Mouse (Mus musculus) heart, adult 18-20 months (tissue): ENCODE measurements around the gene Hmg20b. TPM values are rescaled to one million over a fixed set of nuclear protein-coding genes. Genes with fewer than 3 reads are reported as not detected.

Experiments
- DNase-seq, 2 experiments: peaks; one replicate each; pipeline ENCODE4 v3.0.0; 2021 to 2022; ENCODE audit warnings: mixed read lengths in 1 of 2
- long read RNA-seq, 2 experiments: library from polyadenylated mRNA; stranded (forward); transcript quantifications; one replicate each; pipeline ENCODE4 v2.0.0; 2021
- total RNA-seq, 2 experiments: library from RNA; stranded (reverse); gene quantifications; 2 replicates each; pipeline ENCODE4 v1.2.3; 2021

The Hmg20b gene
- total RNA-seq, result 10 to 100 TPM; 57.1 to 62.2 TPM
- long read RNA-seq, experiment 1, transcript Hmg20b-201 (9 exons, 1,621 nt), result major isoform, 32 of 85 reads
- long read RNA-seq, experiment 1, transcript Hmg20b-202 (10 exons, 1,463 nt), result minor isoform, 11 of 85 reads
- long read RNA-seq, experiment 1, transcript Hmg20b-203 (10 exons, 1,540 nt), result minor isoform, 14 of 85 reads
- long read RNA-seq, experiment 1, partial matches to known transcripts, result 4 of 85 reads
- long read RNA-seq, experiment 1, other reads (novel, unspliced or antisense), result 22 of 85 reads
- long read RNA-seq, experiment 2, transcript Hmg20b-202 (10 exons, 1,463 nt), result minor isoform, 7 of 32 reads
- long read RNA-seq, experiment 2, transcript Hmg20b-201 (9 exons, 1,621 nt), result major isoform, 10 of 32 reads
- long read RNA-seq, experiment 2, partial matches to known transcripts, result 8 of 32 reads
- long read RNA-seq, experiment 2, other reads (novel, unspliced or antisense), result 4 of 32 reads

- DNase-seq, result peak; percentile 99 to 100
Observed at GRCm38 (mm10) chr10:81350351-81351063, at the start of gene Hmg20b. Gene Hmg20b, minus strand, starts transcription at chr10:81350480.

- DNase-seq, result no peak
Observed at GRCm38 (mm10) chr10:81399798-81400308, 49.6 kb upstream of the Hmg20b start.

GRCm38 (mm10) chr10:81399296-81399695 is 49.0 kb upstream of the Hmg20b start:
- no peak for DNase-seq

GRCm38 (mm10) chr10:81396749-81397148 is 46.5 kb upstream of the Hmg20b start:
- DNase-seq, result no peak

GRCm38 (mm10) chr10:81395865-81396264 is 45.6 kb upstream of the Hmg20b start:
- no peak for DNase-seq

GRCm38 (mm10) chr10:81395127-81395526 is 44.8 kb upstream of the Hmg20b start:
- DNase-seq, result peak; percentile 68 to 86

- DNase-seq, result peak; percentile 58 to 73
Observed at GRCm38 (mm10) chr10:81393456-81394063, 43.3 kb upstream of the Hmg20b start.

GRCm38 (mm10) chr10:81392781-81393185 is 42.5 kb upstream of the Hmg20b start, which contains the start of gene Smim24:
Gene Smim24, plus strand, starts transcription at chr10:81393051.
- DNase-seq, result no peak

- no peak for DNase-seq
Observed at GRCm38 (mm10) chr10:81392270-81392669, 42.0 kb upstream of the Hmg20b start.

GRCm38 (mm10) chr10:81390678-81390965 is 40.3 kb upstream of the Hmg20b start:
- DNase-seq, result no peak

- peak; percentile 69 to 88 for DNase-seq
Observed at GRCm38 (mm10) chr10:81389801-81390677, 39.8 kb upstream of the Hmg20b start.

GRCm38 (mm10) chr10:81389373-81389772 is 39.1 kb upstream of the Hmg20b start:
- peak in 1 of 2 experiments; percentile 53 for DNase-seq

- DNase-seq, result no peak
Observed at GRCm38 (mm10) chr10:81388505-81389055, 38.3 kb upstream of the Hmg20b start, which contains the start of gene Gm48552. Gene Gm48552, plus strand, starts transcription at chr10:81389005.

- no peak for DNase-seq
Observed at GRCm38 (mm10) chr10:81387716-81388115, 37.4 kb upstream of the Hmg20b start.

- DNase-seq, result no peak
Observed at GRCm38 (mm10) chr10:81385603-81386306, 35.5 kb upstream of the Hmg20b start.

- no peak for DNase-seq
Observed at GRCm38 (mm10) chr10:81384605-81384982, 34.3 kb upstream of the Hmg20b start.

GRCm38 (mm10) chr10:81383802-81384604 is 33.7 kb upstream of the Hmg20b start, which contains the start of the genes Dohh and Gm48551:
Gene Dohh, plus strand, starts transcription at chr10:81384428.
Gene Gm48551, plus strand, starts transcription at chr10:81384466.
- peak; percentile 99 to 100 for DNase-seq

GRCm38 (mm10) chr10:81382039-81382438 is 31.8 kb upstream of the Hmg20b start:
- DNase-seq, result no peak

GRCm38 (mm10) chr10:81379809-81380378 is 29.6 kb upstream of the Hmg20b start:
- DNase-seq, result no peak
